Mouse (Mus musculus) ovary, postnatal 10 days (tissue): ENCODE data around the gene Fas.

ENCODE experiments used
- DNase-seq: peaks from one replicate; pipeline ENCODE4 v3.0.0; 2022; ENCODE audit warnings: low spot score

The Fas gene

DNA sequence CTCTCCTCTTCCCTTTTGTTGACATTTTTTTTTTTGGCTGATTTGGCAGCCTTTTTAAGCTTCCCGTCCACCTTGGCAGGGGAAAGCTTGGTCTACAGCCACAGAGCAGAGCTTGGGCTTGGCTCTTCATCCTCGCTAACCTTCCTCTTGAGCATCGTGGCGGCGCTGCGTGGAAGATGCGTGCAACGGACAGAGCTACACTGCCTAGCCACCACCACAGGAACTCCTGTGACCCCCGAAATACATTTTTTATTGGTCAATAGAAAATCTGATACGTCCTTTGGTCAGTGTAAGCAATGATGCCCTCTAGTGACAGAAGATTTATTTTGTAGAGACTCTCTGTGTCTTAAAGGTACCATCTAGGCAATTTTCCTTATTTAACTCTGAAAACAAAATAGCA, 6.1 kb upstream of the Fas start:
- no peak for DNase-seq

DNA sequence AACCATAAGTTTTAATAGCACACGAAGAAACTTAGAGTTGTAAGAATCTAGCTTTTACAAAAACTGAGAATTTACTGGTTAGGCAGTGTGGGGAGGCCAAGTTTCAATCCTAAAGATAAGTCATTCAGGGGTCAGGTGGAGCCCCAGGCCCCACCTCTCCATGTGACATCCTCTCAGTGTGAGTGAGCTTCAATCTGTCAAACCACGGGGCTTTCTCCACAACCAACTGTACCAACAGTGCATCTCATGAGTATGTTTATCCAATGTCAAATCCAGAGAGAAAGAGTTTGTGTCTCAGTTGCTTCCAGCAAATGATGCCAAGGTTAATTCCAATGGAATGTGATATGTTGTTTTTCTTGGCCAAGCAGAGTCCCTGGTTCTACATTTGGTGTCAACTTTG, 5.6 kb upstream of the Fas start:
- DNase-seq: no peak

DNA sequence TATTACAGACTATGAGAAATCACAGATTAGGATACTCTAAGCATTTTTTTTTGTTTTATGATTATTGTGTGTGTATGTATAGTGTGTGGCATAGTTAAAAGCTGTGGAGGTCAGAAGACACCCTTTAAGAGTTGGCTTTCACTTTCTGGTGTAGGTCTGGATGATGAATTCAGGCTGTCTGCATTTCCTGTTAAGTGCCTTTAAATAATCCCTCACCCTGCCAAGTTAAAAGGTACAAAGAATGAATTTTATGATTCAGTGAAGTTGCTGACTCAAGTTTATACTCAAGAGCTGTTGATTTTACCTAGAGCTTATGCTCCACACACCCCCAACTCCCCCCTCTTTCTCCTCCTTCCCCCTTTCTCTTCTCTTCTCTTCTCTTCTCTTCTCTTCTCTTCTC, 3.2 kb upstream of the Fas start:
- no peak for DNase-seq

DNA sequence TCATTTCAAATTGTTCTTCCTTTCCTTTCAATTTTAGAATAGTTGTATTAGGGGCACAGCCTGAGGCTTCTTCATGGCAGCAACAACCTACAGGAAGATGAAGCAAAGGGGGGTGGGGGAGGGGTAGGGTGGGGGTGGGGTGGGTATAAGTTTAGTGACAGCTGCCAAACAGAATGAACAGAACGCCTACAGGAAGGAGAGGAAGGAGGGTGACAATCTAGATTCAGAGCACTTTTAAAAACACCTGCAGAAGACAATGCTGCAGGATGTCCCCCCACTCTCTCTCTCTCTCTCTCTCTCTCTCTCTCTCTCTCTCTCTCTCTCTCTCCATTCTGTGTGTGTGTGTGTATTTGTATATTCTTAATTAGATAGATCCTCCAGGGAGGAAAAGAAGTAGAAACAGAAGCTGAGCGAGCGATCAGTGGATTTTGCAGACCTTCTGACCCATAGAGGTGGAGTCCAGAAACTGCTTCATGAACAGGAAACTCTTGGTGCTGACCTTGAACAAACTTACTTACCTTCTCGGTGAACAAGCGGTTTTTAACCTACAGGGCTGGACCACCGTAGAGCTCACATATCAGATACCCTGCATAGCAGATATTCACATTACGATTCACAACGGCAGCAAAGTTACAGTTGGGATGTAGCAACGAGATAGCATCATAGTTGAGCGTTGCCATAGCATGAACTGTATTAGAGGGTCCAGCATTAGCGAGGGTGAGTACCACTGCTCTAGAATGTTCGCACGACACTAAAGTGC, 2.6 kb upstream of the Fas start:
- DNase-seq: no peak

DNA sequence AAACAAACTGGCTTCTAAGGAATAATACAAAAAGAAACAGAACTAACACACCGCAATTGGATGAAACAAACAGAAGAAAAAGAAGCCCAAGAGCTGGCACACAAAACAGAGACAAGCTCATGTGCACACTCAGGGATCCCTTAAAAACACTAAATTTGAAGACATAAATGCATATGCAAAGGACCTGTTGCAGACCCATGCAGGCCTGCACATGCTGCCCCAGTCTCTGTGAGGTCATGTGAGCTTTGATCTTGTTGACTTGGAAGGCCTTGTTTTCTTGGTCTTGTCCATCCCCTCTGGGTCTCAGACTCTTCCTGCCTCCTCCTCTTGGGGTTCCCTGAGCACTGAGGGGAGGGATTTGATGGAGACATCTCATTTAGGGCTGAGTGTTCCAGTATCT, 1.8 kb upstream of the Fas start:
- no peak for DNase-seq

DNA sequence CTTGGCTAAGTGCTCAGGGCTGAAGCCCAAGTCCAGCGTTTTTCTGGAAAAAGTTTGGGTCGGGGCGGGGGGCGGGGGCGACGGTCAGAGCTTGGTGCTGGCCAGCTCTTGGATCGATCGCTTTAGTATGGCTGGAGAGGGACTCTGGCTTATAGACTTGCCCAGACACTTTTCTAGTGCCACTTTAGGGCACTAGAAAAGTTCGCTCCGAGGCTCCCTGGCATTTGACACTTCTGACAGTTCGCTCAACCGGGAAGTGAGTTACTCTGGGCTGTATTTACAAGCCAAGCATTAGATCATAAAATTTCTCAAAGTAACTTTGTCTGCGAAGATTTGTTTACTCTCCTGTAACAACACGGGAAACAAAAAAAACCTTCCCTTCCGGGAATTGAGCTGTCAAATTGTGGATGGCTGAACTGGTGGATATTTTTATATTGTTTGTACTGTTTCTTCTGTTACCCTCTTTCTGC, 441 bp downstream of the Fas start:
- DNase-seq: no peak

DNA sequence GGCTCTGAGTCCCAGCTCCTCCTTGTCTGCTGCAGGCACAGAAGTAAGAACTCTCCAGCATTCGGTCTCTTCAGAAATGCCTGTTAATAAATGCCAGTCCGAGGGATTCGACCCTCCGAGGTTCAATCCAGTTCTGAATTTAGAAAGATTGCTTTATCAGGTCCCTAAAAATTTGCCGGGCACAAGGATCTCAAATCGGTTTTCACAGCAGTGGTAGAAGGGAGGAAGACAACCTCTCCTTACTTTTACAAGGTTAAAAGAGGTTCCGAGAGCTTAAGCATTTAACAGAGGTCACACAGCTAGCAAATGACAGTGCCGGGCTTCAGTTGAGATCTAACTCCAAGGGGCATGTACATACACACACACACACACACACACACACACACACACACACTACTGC, 913 bp downstream of the Fas start:
- DNase-seq: no peak

DNA sequence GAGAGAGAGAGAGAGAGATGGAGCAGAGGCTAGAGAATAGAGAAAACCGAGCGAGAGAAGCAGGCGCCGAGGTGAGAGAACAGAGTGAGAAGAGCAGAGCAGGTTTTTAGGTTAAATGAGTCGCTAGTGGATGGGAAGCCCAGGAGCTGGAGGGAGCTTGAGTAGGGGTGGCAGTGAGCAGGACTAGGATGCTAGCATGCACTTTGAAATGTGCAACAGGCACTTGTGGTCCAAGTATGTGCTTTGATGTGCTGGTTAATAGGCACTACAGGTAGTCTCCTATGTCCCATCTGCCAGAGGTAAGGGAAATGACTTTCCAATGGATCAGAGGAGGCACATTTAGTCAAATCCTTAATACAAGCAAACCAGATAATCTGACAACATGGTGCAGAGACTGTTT, 1.5 kb downstream of the Fas start:
- no peak for DNase-seq

DNA sequence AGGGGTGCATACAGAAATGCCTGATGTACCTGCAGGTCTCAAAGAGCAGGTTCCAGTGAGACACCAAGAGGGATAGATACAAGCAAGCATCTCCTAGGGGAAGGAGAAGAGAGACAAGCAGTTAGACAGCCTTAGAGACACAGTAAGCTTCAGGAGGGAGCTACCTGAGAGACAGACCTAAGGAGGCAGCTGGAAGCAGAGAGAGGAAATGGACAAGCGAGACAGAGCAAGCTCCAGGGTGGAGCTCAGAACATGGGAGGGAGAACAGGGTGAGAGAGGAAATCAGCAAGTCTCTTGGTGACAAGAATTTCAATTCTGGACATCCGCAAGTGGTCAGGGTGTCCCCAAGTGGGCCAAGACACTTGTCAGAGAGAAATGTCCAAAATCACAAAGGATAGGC, 2.2 kb downstream of the Fas start:
- DNase-seq: no peak

DNA sequence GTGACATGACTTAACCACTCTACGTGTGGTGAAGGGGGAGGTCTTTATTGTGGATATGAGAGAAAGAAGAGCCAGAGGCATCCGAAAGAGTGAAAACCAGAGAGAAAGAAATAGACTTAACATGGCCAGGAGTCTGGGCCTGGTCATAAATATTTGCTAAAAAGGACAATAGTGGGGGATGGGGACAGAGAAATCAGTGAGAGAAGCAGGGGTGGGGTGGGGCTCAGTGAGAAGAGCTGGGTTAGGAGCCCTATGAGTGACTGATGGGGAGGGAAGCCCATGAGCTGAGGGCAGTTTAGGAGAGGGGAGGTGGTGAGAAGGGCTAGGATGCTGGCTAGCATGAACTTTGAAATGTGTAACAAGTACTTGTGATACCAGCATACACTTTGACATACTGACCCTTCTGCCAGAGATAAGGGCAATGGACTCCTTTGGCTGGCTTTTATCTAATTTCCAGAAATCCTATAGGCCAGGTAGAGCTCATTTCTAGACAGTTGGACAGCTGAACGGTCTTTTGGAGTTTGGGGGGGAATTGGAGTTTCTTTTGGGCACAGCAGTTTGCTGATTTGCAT, 3.0 kb downstream of the Fas start:
- DNase-seq: no peak

DNA sequence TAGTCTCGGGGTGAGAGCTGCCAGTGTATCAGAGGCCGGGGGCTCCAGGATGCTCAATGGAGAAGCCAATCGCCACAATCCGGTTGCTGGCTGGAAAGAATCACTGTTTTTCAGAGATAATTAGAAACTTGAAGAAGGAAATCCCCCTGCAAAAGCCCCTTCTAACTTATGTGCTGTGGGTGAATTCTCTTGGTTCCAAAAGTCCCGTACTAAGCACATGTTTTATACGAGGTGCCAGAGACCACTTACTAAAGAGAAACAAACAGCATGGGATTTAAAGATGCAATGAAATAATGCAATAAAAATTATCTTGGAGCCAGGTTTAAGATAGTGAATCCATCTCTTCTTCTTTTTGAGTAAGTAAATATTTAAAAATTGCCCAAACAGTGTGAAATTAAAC, 5.0 kb downstream of the Fas start:
- DNase-seq: no peak

DNA sequence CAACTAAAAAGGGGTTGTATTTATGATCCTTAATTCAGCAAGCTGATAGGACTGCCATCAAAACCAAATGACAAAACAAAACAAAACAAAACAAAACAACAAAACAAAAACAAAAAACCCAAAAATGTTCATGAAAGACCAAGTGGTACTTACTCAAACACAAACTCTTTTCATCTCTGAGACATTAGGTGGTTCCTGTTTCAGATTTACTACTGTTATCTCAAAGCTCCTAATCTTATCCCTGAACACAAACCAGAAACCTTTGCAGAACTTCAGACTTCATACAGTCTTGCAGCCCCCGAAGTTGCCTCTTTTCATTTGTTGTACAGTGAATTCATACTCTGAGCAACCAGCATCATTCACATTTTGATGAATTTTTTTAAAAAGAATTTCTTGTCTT, 8.1 kb downstream of the Fas start:
- DNase-seq: no peak

DNA sequence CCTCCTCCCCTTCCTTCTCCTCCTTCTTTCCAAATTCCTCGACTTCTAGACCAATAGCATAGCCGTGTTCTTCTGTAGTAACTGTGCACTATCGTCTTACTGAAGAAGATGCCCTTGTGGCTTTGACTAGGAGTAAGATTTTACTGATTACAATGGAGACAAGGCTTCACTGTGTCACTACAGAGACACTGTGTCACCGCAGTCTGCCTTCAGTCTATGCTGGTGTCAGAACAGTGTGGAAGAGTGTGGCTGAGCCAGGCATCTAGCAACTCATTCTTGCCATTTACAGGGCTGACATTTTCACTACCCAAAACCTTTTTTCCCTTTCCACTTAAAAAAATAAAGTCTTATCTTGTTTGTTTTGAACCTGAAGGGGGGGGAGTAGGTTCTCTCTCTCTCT, 8.8 kb downstream of the Fas start:
- DNase-seq: no peak

DNA sequence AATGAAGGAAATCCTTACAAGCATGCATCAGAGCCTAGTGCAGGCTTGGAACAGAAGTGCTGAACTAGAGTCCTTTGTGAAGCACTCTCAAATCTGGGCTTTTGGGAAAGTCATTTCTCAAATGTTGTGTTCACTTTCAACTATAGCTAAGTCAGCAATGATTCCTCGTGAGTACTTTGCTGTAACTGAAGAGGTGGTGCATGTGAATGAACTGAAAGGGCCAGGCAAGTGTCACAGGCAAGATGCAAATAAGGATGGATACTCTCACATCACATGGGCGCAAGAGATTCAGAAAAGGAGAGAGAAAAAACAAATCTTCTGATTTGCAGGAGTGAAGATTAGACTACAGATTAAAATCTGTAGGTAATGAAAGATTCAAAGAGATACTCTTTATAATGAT, 10.0 kb downstream of the Fas start:
- DNase-seq: no peak

DNA sequence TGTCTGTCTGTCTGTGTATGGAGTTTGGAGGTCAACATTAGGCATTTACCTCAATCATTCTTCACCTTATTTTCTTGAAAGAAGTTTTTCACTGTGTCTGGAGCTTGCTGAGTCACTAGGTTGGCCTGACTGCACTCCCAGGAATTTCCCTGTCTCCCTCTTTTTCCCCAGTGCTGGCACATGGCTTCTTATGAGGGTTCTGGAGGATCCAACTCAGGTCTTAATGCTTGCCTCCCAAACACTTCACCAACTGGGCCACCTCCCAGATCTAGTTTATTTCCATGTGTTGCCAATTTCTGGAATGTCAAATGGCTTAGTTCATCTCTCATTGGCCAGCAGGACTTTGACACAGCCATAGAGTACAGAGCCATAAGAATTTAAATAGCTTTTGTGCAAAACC, 14.5 kb downstream of the Fas start:
- no peak for DNase-seq

DNA sequence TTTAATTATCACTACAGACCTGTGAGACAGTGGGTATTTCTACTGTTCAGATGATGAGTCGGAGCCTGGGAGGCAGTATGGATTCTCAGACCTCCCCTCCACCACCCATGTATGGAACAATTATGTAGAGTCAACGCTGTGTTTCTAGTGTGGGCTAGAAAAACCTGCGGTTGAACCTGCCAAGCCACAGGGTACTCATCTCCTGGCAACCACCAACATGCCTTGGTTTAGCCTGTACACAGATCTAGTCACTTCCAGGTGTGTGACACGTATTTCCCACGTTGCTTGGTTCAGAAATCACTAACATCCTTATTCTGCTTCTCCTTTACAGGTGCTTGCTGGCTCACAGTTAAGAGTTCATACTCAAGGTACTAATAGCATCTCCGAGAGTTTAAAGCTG, 16.3 kb downstream of the Fas start:
- DNase-seq: no peak

DNA sequence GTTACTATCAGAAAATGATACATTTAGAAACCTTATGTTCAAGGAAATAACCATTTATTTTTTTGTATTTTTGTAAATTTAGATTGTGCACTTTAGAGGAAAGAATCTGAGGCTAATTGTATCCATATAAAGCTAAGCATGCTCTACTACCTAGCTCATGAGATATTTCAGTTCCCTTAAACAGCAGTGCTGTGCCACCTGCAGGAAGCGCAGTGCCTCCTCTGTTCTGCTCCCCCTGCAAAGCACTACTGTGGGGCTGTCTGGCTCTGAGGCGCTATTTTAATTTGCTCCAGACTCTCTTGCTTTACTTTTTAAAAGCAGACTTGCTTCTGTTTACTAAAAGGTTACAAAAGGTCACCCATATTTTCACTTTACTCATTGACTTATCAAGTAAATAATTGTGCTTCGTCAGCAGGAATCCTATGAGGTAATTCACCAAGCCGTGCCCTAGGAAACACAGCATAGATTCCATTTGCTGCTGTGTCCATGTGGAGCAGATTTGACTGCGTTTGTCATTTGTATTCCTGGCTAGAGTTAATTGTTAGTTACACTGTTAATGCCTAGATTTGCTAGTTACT, 21.8 kb downstream of the Fas start:
- DNase-seq: no peak

DNA sequence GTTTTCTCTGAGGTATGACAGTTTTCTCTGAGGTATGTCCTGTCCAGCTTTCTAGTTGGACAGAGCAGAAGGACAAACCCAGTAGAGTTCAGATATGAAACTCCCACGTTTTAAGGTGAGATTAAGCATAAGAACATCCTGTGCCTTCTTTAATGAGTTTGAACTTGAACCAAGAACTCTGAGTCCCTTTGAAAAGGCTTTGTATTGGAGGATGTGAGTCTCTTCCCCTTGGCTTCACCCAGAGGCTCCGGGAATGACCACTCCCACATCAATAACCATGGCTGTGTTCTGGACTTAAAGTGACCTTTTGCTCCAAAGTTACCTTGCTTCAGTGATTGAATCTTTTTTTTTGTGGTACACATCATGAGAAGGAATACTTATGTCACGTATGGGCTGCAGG, 37.6 kb downstream of the Fas start:
- DNase-seq: no peak

DNA sequence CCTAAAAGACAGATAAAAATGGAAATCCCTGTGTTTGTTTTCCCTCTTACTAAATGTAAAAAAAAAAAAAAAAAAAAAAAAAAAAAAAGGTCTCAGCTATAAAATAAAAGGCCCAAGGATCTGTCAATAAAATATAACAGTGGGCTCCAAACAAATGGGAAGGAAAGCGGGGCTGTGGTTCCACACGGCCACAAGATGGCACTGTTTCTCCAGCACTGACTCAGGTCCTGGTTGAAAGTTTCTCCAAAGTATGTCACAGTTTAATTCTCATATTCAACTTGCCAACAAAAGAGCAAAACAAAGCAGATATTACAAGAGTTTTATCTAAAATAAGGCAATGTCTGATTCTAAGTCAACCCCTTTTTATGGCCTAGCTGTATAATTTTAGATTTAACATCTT, 43.8 kb downstream of the Fas start:
- DNase-seq: peak; percentile 21

DNA sequence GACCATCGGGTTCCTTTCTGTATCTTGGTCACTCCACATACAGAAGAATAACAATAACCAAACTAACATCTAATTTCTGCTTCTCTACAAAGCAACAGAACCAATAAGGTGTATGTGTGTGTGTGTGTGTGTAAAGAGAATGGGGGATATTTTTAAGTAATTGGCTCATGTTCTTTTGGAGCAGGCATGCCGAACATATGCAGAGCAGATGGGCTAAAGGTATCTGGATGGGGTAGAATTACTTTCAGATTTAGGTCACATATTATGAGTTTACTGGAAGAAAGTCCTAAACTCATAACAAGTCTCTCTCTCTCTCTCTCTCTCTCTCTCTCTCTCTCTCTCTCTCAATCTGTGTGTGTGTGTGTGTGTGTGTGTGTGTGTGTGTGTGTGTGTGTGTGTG, 54.2 kb downstream of the Fas start:
- DNase-seq: no peak

DNA sequence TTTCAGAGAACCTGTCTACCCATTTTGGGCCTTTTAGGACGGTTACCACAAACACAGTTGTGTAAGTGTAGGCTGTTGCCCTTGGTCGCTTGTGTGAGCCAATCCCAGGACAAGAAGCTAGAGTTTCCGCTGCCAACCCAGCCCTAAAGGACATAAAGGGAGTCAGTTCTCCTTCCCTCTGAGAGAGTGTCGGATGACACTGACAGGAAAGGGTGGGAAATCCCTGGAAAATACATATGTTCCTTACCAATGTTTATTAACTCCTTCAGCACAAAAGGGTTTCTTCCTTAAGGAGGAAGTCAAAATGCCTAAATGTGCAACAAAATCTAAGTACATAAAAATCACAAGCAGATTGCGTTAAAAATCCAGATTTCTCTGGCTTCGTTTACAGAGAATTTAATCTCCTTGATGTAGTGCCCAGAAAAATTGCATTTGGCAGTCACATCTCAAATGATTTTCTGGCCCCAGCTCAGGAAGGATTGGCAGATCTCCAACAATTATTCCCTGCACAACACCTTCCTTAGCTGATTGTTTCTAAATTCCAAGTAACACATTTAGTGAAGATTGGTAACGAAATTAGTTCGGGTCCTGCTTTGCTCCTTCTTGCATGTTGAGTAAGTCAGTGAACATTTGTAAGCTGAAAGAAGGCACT, 55.3 kb downstream of the Fas start:
- DNase-seq: no peak

DNA sequence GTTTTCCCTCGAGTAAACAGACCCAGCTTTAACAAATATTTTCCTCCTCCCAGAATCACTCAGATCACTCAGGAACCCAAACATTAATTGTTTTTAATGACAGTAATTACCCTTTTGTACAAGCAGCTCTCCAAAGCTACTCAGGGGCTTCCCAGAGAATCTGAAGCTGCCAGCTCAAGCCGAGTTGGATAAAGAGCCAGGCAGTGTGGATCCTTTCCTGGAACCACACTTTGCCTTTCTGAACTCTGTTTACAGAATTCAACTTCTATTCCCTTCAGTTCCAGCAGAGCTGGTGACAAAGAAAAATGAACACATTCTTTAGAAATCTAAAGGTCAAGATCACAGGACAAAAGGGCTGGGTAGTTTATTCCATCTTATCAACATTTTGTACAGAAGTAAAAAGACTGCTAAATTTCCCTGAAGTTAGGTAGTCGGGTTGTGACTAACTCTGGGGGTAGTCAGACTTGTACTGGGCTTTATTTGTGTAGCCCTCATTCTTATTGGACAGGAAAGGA, 62.9 kb downstream of the Fas start:
- DNase-seq: no peak

DNA sequence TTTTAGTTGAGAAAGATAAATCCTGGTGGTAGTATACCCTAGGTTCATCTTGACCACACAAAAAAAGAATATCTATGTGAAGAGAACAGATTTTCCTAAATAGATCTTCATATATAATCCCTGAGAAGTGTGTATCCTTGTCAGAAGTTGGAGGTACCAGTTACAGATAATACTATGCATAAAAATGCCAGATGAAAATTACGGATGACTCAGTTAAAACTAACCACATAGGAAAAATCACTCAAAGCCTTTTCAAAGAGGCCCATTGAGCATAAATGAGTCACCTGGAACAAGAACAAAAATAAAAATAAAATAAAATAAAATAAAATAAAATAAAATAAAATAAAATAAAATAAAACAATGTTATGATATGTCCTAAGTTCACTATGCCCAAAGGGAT, 72.2 kb downstream of the Fas start:
- DNase-seq: no peak
